Mouse (Mus musculus): Measurements from ENCODE around the gene Pmf1. TPM values are rescaled to one million over a fixed set of nuclear protein-coding genes. Genes with fewer than 3 reads are reported as not detected.
"Not testable (repeated sequence)": the region's sequence is repeated elsewhere in the genome, so short reads cannot be mapped to it uniquely, and the experiment has no call there.

Pmf1 gene
- polyA plus RNA-seq, 1 experiment from 2014 or later: 177 TPM

GRCm38 (mm10) chr3:88407529-88407928 lies 2.6 kb downstream of the Pmf1 start:
- DNase-seq (ENCODE audit: extremely low spot score, low spot score): no peak
- Histone ChIP-seq H3K27me3 (ENCODE audit: poor library complexity, severe bottlenecking) (no peaks in the 10 kb centered on the region), H3K36me3 (replicated peaks) (peaks cover 37% of the 10 kb centered on the region), H3K27ac (no peak overlapping the region), H3K9me3 (no peaks in the 10 kb centered on the region; the same call in 1 of the 2 replicates), H3K4me1 (peaks cover 37% of the 10 kb centered on the region), H3K4me3 (no peak overlapping the region)
- 61% methylated on average over 7 of the region's 7 CpGs for WGBS

GRCm38 (mm10) chr3:88407090-88407489 lies 3.0 kb downstream of the Pmf1 start:
- WGBS: 3% methylated on average over 2 of the region's 2 CpGs
- H3K27ac ChIP-seq: no peak overlapping the region

GRCm38 (mm10) chr3:88403522-88404230 lies 6.5 kb downstream of the Pmf1 start:
- H3K27ac ChIP-seq: no peak overlapping the region
- WGBS: 94% methylated on average over 10 of the region's 10 CpGs
- H3K27me3 ChIP-seq (ENCODE audit: poor library complexity, severe bottlenecking): no peaks in the 10 kb centered on the region
- no peak overlapping the region for H3K4me3 ChIP-seq
- no peak for DNase-seq (ENCODE audit: extremely low spot score, low spot score)
- peaks cover 52% of the 10 kb centered on the region for H3K36me3 ChIP-seq (replicated peaks)
- H3K9me3 ChIP-seq: no peaks in the 10 kb centered on the region; the same call in 1 of the 2 replicates
- H3K4me1 ChIP-seq: peaks cover 20% of the 10 kb centered on the region

More at GRCm38 (mm10) chr3:88407090-88407489, 3.0 kb downstream of the Pmf1 start:
- H3K27me3 ChIP-seq (ENCODE audit: poor library complexity, severe bottlenecking): no peaks in the 10 kb centered on the region
- peaks cover 37% of the 10 kb centered on the region for H3K36me3 ChIP-seq (replicated peaks)
- peak; percentile 71 for DNase-seq (ENCODE audit: extremely low spot score, low spot score)
- H3K4me3 ChIP-seq: no peak overlapping the region
- H3K9me3 ChIP-seq: no peaks in the 10 kb centered on the region; the same call in 1 of the 2 replicates
- peaks cover 37% of the 10 kb centered on the region for H3K4me1 ChIP-seq

DNA sequence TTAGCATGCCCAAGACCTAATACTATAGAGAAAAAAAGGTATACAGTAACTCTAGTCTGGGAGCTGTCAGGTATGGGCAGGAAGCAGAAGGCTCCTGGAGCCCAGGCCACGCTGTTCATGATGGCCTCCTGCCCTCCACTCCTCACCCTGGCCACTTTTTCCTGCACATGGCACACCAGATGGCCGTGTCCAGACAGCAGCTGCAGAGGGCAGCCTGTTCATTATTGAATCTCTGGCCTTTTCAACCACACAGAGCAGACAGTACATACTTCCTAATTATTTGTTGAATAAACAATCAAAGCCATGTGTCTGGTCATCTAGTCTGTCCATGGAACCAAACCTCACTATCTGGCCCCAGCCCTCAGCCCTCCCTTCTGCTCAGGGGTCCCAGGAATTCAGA lies 11.5 kb downstream of the Pmf1 start:
- no peak for DNase-seq (ENCODE audit: extremely low spot score, low spot score)
- Histone ChIP-seq H3K27ac (no peak overlapping the region), H3K36me3 (replicated peaks) (peaks cover 91% of the 10 kb centered on the region), H3K9me3 (no peaks in the 10 kb centered on the region), H3K4me1 (no peaks in the 10 kb centered on the region), H3K4me3 (no peak overlapping the region), H3K27me3 (ENCODE audit: poor library complexity, severe bottlenecking) (no peaks in the 10 kb centered on the region)
- WGBS: 85% methylated on average over 2 of the region's 2 CpGs

DNA sequence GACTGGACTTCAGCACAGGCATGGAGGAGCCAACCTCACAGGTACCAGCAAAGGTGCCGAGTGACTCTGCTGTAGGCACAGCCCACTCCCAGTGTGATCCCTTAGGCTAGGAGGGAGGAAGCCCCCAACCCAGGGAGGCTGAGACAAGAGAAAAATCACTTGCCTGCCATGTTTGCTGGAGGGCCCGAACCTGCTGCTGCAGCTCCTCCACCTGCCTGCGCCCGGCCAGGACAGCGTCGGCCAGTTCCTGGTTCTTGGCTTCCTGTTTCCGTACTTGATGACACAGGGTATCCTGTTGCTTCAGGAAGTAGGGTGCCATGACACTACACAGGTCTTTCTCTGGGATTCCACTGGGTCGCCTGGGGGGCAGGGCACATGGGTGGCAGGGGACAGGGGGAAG lies 14.4 kb downstream of the Pmf1 start:
- no peak for DNase-seq (ENCODE audit: extremely low spot score, low spot score)
- H3K27me3 ChIP-seq (ENCODE audit: poor library complexity, severe bottlenecking): no peaks in the 10 kb centered on the region
- no peak overlapping the region for H3K27ac ChIP-seq
- peaks cover 89% of the 10 kb centered on the region for H3K36me3 ChIP-seq (replicated peaks)
- H3K4me1 ChIP-seq: no peaks in the 10 kb centered on the region
- H3K4me3 ChIP-seq: no peak overlapping the region
- no peaks in the 10 kb centered on the region for H3K9me3 ChIP-seq
- 92% methylated on average over 8 of the region's 8 CpGs for WGBS

- no peak for DNase-seq (ENCODE audit: extremely low spot score, low spot score)
- Histone ChIP-seq H3K4me3 (no peak overlapping the region), H3K4me1 (no peaks in the 10 kb centered on the region), H3K36me3 (replicated peaks) (peaks cover 89% of the 10 kb centered on the region), H3K27me3 (ENCODE audit: poor library complexity, severe bottlenecking) (no peaks in the 10 kb centered on the region), H3K9me3 (no peaks in the 10 kb centered on the region), H3K27ac (no peak overlapping the region)
- WGBS: 96% methylated on average over 6 of the region's 6 CpGs
Observed at GRCm38 (mm10) chr3:88395288-88395687, 14.8 kb downstream of the Pmf1 start.

- Histone ChIP-seq H3K4me3 (no peak overlapping the region), H3K9me3 (no peaks in the 10 kb centered on the region), H3K27me3 (ENCODE audit: poor library complexity, severe bottlenecking) (no peaks in the 10 kb centered on the region), H3K36me3 (replicated peaks) (peaks cover 84% of the 10 kb centered on the region), H3K4me1 (no peaks in the 10 kb centered on the region), H3K27ac (no peak overlapping the region)
- no peak for DNase-seq (ENCODE audit: extremely low spot score, low spot score)
- 90% methylated on average over 9 of the region's 9 CpGs for WGBS
Observed at GRCm38 (mm10) chr3:88393776-88394375, 16.3 kb downstream of the Pmf1 start.

- H3K9me3 ChIP-seq: no peaks in the 10 kb centered on the region
- H3K4me3 ChIP-seq: no peak within 1 kb of the TSS
- H3K27me3 ChIP-seq (ENCODE audit: poor library complexity, severe bottlenecking): no peaks in the 10 kb centered on the region
- no peak within 1 kb of the TSS for H3K27ac ChIP-seq
- no peak for DNase-seq (ENCODE audit: extremely low spot score, low spot score)
- H3K4me1 ChIP-seq: peaks cover 21% of the 10 kb centered on the region
- no peaks in the 10 kb centered on the region; the same call in 1 of the 2 replicates for H3K36me3 ChIP-seq (replicated peaks)
- WGBS: 81% methylated on average over 5 of the region's 5 CpGs
Observed at GRCm38 (mm10) chr3:88384364-88384763, 25.8 kb downstream of the Pmf1 start, which contains the start of gene Bglap. Gene Bglap, minus strand, starts transcription at chr3:88384464.

- H3K36me3 ChIP-seq (replicated peaks); DNase-seq (ENCODE audit: extremely low spot score, low spot score); H3K27me3 ChIP-seq (ENCODE audit: poor library complexity, severe bottlenecking); H3K9me3 ChIP-seq: not testable (repeated sequence)
- Histone ChIP-seq H3K4me3 (peak overlapping the region; percentile 45; the same call in 1 of the 2 replicates), H3K4me1 (peaks cover 21% of the 10 kb centered on the region), H3K27ac (0 out of 2 replicates have a peak overlapping the region, but pooled peaks have one; percentile 81)
- 37% methylated on average over 2 of the region's 7 CpGs for WGBS
Observed at GRCm38 (mm10) chr3:88382383-88382782, 27.7 kb downstream of the Pmf1 start.

DNA sequence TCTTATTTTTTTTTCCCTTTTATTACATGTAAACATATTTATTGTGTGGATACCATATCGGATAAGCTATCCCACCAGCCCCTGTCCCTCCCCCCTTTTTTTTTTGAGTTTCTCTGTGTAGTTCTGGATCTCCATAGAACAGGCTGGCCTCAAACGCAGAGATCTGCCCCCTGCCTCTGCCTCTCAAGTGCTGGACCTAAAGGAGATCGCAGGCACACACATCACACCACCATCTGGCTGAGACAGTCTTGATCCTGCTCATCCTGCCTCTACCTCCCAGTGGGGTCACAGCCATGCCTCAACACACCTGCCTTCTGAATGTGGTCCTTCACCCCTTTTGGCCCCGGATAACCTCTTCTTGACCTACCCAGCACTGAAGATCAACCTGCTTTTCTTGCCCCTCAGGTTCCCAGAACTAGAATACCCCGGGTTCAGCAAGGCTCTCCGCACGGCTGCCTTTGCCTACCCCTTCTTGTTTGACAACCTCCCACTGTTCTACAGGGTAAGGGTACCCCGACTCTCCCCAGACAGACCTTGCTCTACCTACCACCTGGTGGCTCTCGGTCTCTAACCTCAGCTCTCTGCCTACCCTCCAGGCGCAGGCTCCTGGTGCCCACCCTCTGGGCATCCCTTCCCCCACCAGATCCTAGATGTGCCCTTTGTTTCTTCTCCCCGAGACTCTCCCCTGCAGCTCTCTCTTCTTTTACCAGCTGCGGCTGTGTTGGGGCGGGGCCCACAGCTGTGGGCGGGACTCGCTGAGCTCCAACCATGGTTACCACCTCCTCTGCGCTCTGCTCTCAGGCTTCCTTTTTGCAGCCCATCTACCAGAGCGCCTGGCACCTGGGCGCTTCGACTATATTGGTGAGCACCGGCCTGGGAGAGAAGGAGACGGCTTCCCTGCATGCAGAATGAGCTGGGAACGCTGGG lies 28.5 kb downstream of the Pmf1 start:
- H3K27me3 ChIP-seq (ENCODE audit: poor library complexity, severe bottlenecking): not testable (repeated sequence)

GRCm38 (mm10) chr3:88378599-88378998 lies 31.5 kb downstream of the Pmf1 start, which contains the start of gene Bglap2:
Gene Bglap2, minus strand, starts transcription at chr3:88378699.
- not testable (repeated sequence) for H3K36me3 ChIP-seq (replicated peaks); DNase-seq (ENCODE audit: extremely low spot score, low spot score); H3K9me3 ChIP-seq; H3K4me3 ChIP-seq; H3K27me3 ChIP-seq (ENCODE audit: poor library complexity, severe bottlenecking); H3K27ac ChIP-seq
- peaks cover 28% of the 10 kb centered on the region for H3K4me1 ChIP-seq
- WGBS: 76% methylated on average over 5 of the region's 5 CpGs

More for the DNA sequence above, 28.5 kb downstream of the Pmf1 start:
- Histone ChIP-seq H3K27ac (peak overlapping the region; percentile 81), H3K4me1 (peaks cover 25% of the 10 kb centered on the region), H3K4me3 (peak overlapping the region; percentile 45)
- not testable (repeated sequence) for H3K9me3 ChIP-seq; H3K36me3 ChIP-seq (replicated peaks)
- peak; percentile 51 for DNase-seq (ENCODE audit: extremely low spot score, low spot score)
- WGBS: 5% methylated on average over 22 of the region's 22 CpGs

- Histone ChIP-seq H3K4me1 (peaks cover 20% of the 10 kb centered on the region), H3K4me3 (peak overlapping the region; percentile 36; the same call in 1 of the 2 replicates), H3K27ac (peak overlapping the region; percentile 78)
- DNase-seq (ENCODE audit: extremely low spot score, low spot score); H3K36me3 ChIP-seq (replicated peaks); H3K27me3 ChIP-seq (ENCODE audit: poor library complexity, severe bottlenecking); H3K9me3 ChIP-seq: not testable (repeated sequence)
- 26% methylated on average over 6 of the region's 7 CpGs for WGBS
Observed at GRCm38 (mm10) chr3:88376644-88377043, 33.5 kb downstream of the Pmf1 start.

Data from forebrain, embryonic 10.5 days (tissue).